In the genomic region with DNA sequence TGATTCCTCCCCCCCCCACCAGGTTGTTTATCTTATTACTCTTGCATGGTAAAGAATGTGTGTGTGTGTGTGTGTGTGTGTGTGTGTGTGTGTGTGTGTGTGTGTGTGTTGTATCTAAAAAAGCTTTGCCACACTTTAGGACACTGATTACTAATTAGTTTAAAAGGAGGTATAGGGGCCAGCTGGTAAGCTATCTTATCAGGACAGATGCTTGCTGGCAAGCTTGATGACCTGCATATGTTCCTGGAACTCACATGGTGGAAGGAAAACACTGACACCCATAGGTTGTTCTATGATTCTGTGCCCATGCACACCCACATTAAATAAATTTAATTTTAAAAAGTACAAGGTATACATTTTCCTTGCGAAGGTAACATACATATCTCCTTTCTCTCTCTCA, we compare ENCODE assay signal across 21 mouse cellular contexts. TPM values are rescaled to one million over a fixed set of nuclear protein-coding genes. Genes with fewer than 3 reads are reported as not detected.
DNase-seq lines count a peak whose midpoint lies in the region; ATAC-seq and TF ChIP-seq lines count a peak whose summit lies in the region.
"Had no signal": no experiment of that assay in that cellular context is flagged by ENCODE, and none has a peak within 500 bp of the region (broad histone marks: within the 10 kb centered on the region; RNA-seq: fewer than 3 reads in every experiment).

No protein-coding gene starts in this region.

- no peak overlapping the region for H3K27ac ChIP-seq in MEL (ENCODE audit: control insufficient read depth, low read depth, low read length)
- H3K27ac ChIP-seq in liver, embryonic 11.5 days (ENCODE audit: low read depth, low read length) = no peak overlapping the region
- peak overlapping the region; percentile 78 for H3K27ac ChIP-seq in liver, embryonic 15.5 days (replicated peaks)
- no peak overlapping the region for H3K27ac ChIP-seq in heart, embryonic 12.5 days (ENCODE audit: poor library complexity, severe bottlenecking)
- H3K27ac ChIP-seq: embryonic facial prominence, embryonic 13.5 days; forebrain, embryonic 12.5 days; heart, adult 2 months; heart, embryonic 13.5 days; hindbrain, embryonic 12.5 days had no signal

- no peak for TF ChIP-seq CTCF in MEL (IDR thresholded peaks at IDR 0.05 in 2 of 3, conservative IDR thresholded peaks at IDR 0.05 in 1 of 3; ENCODE audit: control insufficient read depth in 1 of 3, insufficient read depth in 1 of 3, low read depth in 2 of 3, low read length in 3 of 3, poor library complexity in 1 of 3, severe bottlenecking in 1 of 3)

- H3K9ac ChIP-seq in MEL (ENCODE audit: control insufficient read depth, low read depth, low read length, poor library complexity, severe bottlenecking) = no peak overlapping the region
- no peak overlapping the region for H3K9ac ChIP-seq in liver, embryonic 11.5 days (ENCODE audit: low read depth, low read length)
- H3K9ac ChIP-seq in liver, embryonic 15.5 days = 0 out of 2 replicates have a peak overlapping the region, but pooled peaks have one; percentile 21
- H3K9ac ChIP-seq in heart, embryonic 12.5 days = no peak overlapping the region
- H3K9ac ChIP-seq: embryonic facial prominence, embryonic 13.5 days; forebrain, embryonic 12.5 days; heart, embryonic 13.5 days; hindbrain, embryonic 12.5 days had no signal

- no peak for TF ChIP-seq RAD21 in MEL (IDR thresholded peaks at IDR 0.05; ENCODE audit: low read depth, low read length)

- no peaks in the 10 kb centered on the region for H3K9me3 ChIP-seq in MEL (replicated peaks; ENCODE audit: insufficient read depth, low read length)
- no peaks in the 10 kb centered on the region for H3K9me3 ChIP-seq in liver, embryonic 11.5 days (ENCODE audit: control insufficient read depth, low read length)
- no peaks in the 10 kb centered on the region for H3K9me3 ChIP-seq in liver, embryonic 15.5 days (replicated peaks)
- H3K9me3 ChIP-seq in heart, embryonic 12.5 days (replicated peaks) = no peaks in the 10 kb centered on the region
- H3K9me3 ChIP-seq: embryonic facial prominence, embryonic 13.5 days; forebrain, embryonic 12.5 days; heart, embryonic 13.5 days; hindbrain, embryonic 12.5 days had no signal

- 77% methylated on average over 1 of the region's 1 CpGs for WGBS in liver, embryonic 11.5 days
- 56% methylated on average over 1 of the region's 1 CpGs for WGBS in liver, embryonic 15.5 days (ENCODE audit: insufficient replicate concordance)
- 72% methylated on average over 1 of the region's 1 CpGs for WGBS in heart, embryonic 12.5 days

- TF ChIP-seq POLR2A in MEL (IDR thresholded peaks at IDR 0.05; ENCODE audit: control insufficient read depth in 1 of 2, insufficient read depth in 1 of 2, low read depth in 1 of 2, low read length in 2 of 2, poor library complexity in 1 of 2) = no peak

- peaks cover 0 to 3% of the 10 kb centered on the region in 2 experiments; a peak in 1 of 4 replicates for H3K4me1 ChIP-seq in MEL (ENCODE audit: control insufficient read depth in 1 of 2, insufficient read depth in 2 of 2, low read length in 2 of 2)
- H3K4me1 ChIP-seq in liver, embryonic 11.5 days (replicated peaks; ENCODE audit: control insufficient read depth, insufficient read depth, low read length) = peaks cover 28% of the 10 kb centered on the region
- H3K4me1 ChIP-seq in liver, embryonic 15.5 days (replicated peaks) = peaks cover 41% of the 10 kb centered on the region
- H3K4me1 ChIP-seq in heart, embryonic 12.5 days (replicated peaks) = peaks cover 11% of the 10 kb centered on the region; the same call in 1 of the 2 replicates

- TF ChIP-seq EP300 in MEL (IDR thresholded peaks at IDR 0.05; ENCODE audit: low read depth in 1 of 2, low read length in 2 of 2) = peak in 1 of 2 experiments; percentile 12; a peak in 1 of 4 replicates

- no peaks in the 10 kb centered on the region for H3K79me2 ChIP-seq in MEL (ENCODE audit: control insufficient read depth, insufficient read depth, low read length, poor library complexity)

- peak; percentile 82 for ATAC-seq in liver, embryonic 11.5 days (replicated peaks; ENCODE audit: low FRiP score)
- peak; percentile 82 for ATAC-seq in liver, embryonic 15.5 days (ENCODE audit: insufficient read depth)
- ATAC-seq in megakaryocyte-erythroid progenitor cell, adult 5-6 weeks (replicated peaks; ENCODE audit: low FRiP score, low TSS enrichment, poor library complexity, severe bottlenecking) = peak; percentile 72
- ATAC-seq in heart, embryonic 12.5 days (ENCODE audit: insufficient number of reproducible peaks, low FRiP score) = no peak
- ATAC-seq: forebrain, embryonic 16.5 days; hindbrain, embryonic 16.5 days had no signal

- peaks cover 0 to 2% of the 10 kb centered on the region in 2 experiments; a peak in 1 of 4 replicates for H3K36me3 ChIP-seq in MEL (ENCODE audit: control insufficient read depth in 1 of 2, insufficient read depth in 2 of 2, low read length in 2 of 2)
- no peaks in the 10 kb centered on the region for H3K36me3 ChIP-seq in liver, embryonic 11.5 days (ENCODE audit: control insufficient read depth, insufficient read depth, low read length)
- H3K36me3 ChIP-seq in liver, embryonic 15.5 days (replicated peaks) = no peaks in the 10 kb centered on the region
- H3K36me3 ChIP-seq in heart, embryonic 12.5 days = peaks cover 2% of the 10 kb centered on the region; the same call in 1 of the 2 replicates
- H3K36me3 ChIP-seq: forebrain, embryonic 12.5 days; hindbrain, embryonic 12.5 days had no signal

- H3K4me2 ChIP-seq in liver, embryonic 11.5 days = peak overlapping the region; percentile 21; the same call in 1 of the 2 replicates
- H3K4me2 ChIP-seq in liver, embryonic 15.5 days = peak overlapping the region; percentile 44
- H3K4me2 ChIP-seq in heart, embryonic 12.5 days = no peak overlapping the region
- H3K4me2 ChIP-seq: embryonic facial prominence, embryonic 13.5 days; forebrain, embryonic 12.5 days; heart, embryonic 13.5 days; hindbrain, embryonic 12.5 days had no signal

- H3K27me3 ChIP-seq in MEL (ENCODE audit: control insufficient read depth in 1 of 2, insufficient read depth in 2 of 2, low read length in 2 of 2) = peaks cover 2 to 5% of the 10 kb centered on the region in 2 experiments; a peak in 3 of 4 replicates
- no peaks in the 10 kb centered on the region for H3K27me3 ChIP-seq in liver, embryonic 11.5 days (replicated peaks; ENCODE audit: control insufficient read depth, insufficient read depth, low read length)
- H3K27me3 ChIP-seq in liver, embryonic 15.5 days = no peaks in the 10 kb centered on the region
- H3K27me3 ChIP-seq in heart, embryonic 12.5 days (replicated peaks) = no peaks in the 10 kb centered on the region
- H3K27me3 ChIP-seq: CH12.LX; embryonic facial prominence, embryonic 13.5 days; forebrain, embryonic 12.5 days; heart, embryonic 13.5 days; hindbrain, embryonic 12.5 days had no signal

- no peak overlapping the region for H3K4me3 ChIP-seq in MEL (ENCODE audit: control insufficient read depth in 1 of 2, insufficient read depth in 1 of 2, low read depth in 2 of 2, low read length in 2 of 2)
- no peak overlapping the region for H3K4me3 ChIP-seq in liver, embryonic 11.5 days (ENCODE audit: low read depth, low read length)
- no peak overlapping the region for H3K4me3 ChIP-seq in liver, embryonic 15.5 days (replicated peaks)
- no peak overlapping the region for H3K4me3 ChIP-seq in heart, embryonic 12.5 days
- H3K4me3 ChIP-seq: embryonic facial prominence, embryonic 13.5 days; forebrain, embryonic 12.5 days; heart, adult 2 months; heart, embryonic 13.5 days; hindbrain, embryonic 12.5 days had no signal

- no peak for DNase-seq in MEL (ENCODE audit: low read depth, low spot score)
- DNase-seq in liver, embryonic 11.5 days (ENCODE audit: low spot score) = no peak
- DNase-seq in heart, adult 8-10 months (ENCODE audit: low spot score) = no peak
- DNase-seq in cerebellum, postnatal 10 days = no peak
- DNase-seq: adrenal gland, adult 8-10 months; cerebellum, adult 11-12 months; cerebellum, adult 9-10 months; cerebellum, postnatal 36 days; gastrocnemius, postnatal 10 days; heart, adult 2 months; heart, postnatal 4 days had no signal

TF ChIP-seq in MEL, 35 proteins besides CTCF, POLR2A, EP300 and RAD21:
- 0 out of 2 replicates have a peak, but pooled peaks have one; percentile 14 for TF ChIP-seq GATA1 (IDR thresholded peaks at IDR 0.05; ENCODE audit: low read depth, low read length)
- no peak for TF ChIP-seq NELFE (IDR thresholded peaks at IDR 0.05; ENCODE audit: low read depth, low read length)
- TF ChIP-seq TCF12 (IDR thresholded peaks at IDR 0.05; ENCODE audit: low read depth, low read length) = peak; percentile 52; the same call in 1 of the 2 replicates
- TF ChIP-seq RCOR1 (IDR thresholded peaks at IDR 0.05; ENCODE audit: low read depth, low read length) = 0 out of 2 replicates have a peak, but pooled peaks have one; percentile 12
- TF ChIP-seq ETS1 (IDR thresholded peaks at IDR 0.05; ENCODE audit: low read depth, low read length) = peak; percentile 54; the same call in 1 of the 2 replicates

RNA-seq across cellular contexts. Expression of a gene that starts 5.6 kb away (rescaled TPM):
- 66.2 and 77.1 TPM in 2 replicates for total RNA-seq in MEL (2012; rRNA removed)
- polyA plus RNA-seq in MEL (2012; ENCODE audit: insufficient read depth in 1 of 2, insufficient read length in 2 of 2, low read depth in 1 of 2, low replicate concordance in 2 of 2, missing spikeins in 1 of 2) = 100 to 1,000 TPM in 1 of 2 experiments, 10 to 100 TPM in 1; 65.3 to 131 TPM
- polyA plus RNA-seq in liver, embryonic 11.5 days (2014; fragmentation: Nextera tagmentation; extraction: Ambion mirVana) = 83.3 and 93.9 TPM in 2 replicates
- 36.2 and 39.5 TPM in 2 replicates for polyA plus RNA-seq in liver, embryonic 15.5 days (2015; fragmentation: Nextera tagmentation; extraction: Ambion mirVana)
- 82.2 and 102 TPM in 2 replicates for total RNA-seq in megakaryocyte-erythroid progenitor cell, adult 5-6 weeks (2014; fragmentation: Nextera tagmentation)
- 156 and 313 TPM in 2 replicates for total RNA-seq in megakaryocyte-erythroid progenitor cell, adult 5-6 weeks (2017)
- polyA plus RNA-seq in heart, embryonic 12.5 days (2016; fragmentation: Nextera tagmentation; extraction: Ambion mirVana) = 74.3 and 75.7 TPM in 2 replicates
- total RNA-seq in heart, adult 8-10 months (2022) = 10 to 100 TPM; 83.2 to 94.0 (median 90.4) TPM

RNA-seq across cellular contexts. Expression of a gene that starts 5.6 kb away (rescaled TPM):
- 0.08 and 0.20 TPM in 2 replicates for total RNA-seq in MEL (2012; rRNA removed)
- under 1 TPM in 1 of 2 experiments, not detected in 1; 0.29 TPM for polyA plus RNA-seq in MEL (2012; ENCODE audit: insufficient read depth in 1 of 2, insufficient read length in 2 of 2, low read depth in 1 of 2, low replicate concordance in 2 of 2, missing spikeins in 1 of 2)
- 23.6 and 24.0 TPM in 2 replicates for polyA plus RNA-seq in liver, embryonic 11.5 days (2014; fragmentation: Nextera tagmentation; extraction: Ambion mirVana)
- 9.3 and 9.5 TPM in 2 replicates for polyA plus RNA-seq in liver, embryonic 15.5 days (2015; fragmentation: Nextera tagmentation; extraction: Ambion mirVana)
- total RNA-seq in megakaryocyte-erythroid progenitor cell, adult 5-6 weeks (2014; fragmentation: Nextera tagmentation) = 3.3 and 12.4 TPM in 2 replicates
- 9.4 and 10.3 TPM in 2 replicates for total RNA-seq in megakaryocyte-erythroid progenitor cell, adult 5-6 weeks (2017)
- 34.2 and 35.0 TPM in 2 replicates for polyA plus RNA-seq in heart, embryonic 12.5 days (2016; fragmentation: Nextera tagmentation; extraction: Ambion mirVana)
- total RNA-seq in heart, adult 8-10 months (2022) = 10 to 100 TPM; 10.4 to 12.2 (median 11.7) TPM
